Mouse (Mus musculus): ENCODE results near the gene Gngt2.

DNA sequence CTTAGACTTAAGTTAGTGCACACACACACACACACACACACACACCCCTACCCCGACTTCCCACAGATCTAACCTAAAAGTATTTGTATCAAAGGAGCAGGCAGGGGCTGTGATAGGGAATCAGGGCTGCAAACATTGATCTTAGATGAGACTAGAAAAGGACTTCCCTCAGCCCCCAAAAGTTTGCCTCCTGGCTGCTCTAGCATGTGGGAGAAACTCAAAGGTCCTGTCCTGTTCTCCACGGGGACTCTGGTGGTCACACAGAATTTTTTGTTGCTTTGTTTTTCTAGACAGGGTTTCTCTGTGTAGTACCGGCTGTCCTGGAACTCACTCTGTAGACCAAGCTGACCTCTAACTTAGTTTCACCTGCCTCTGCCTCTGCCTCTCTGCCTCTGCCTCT, 11.4 kb upstream of the Gngt2 start:
- TF ChIP-seq CTCF (IDR thresholded peaks at IDR 0.05; ENCODE audit: low read depth) (no peak), EP300 (IDR thresholded peaks at IDR 0.05; ENCODE audit: low read depth) (no peak)

Measured in heart, postnatal 0 days (tissue).